Mouse (Mus musculus): Measurements from ENCODE around the gene Hip1.

DNA sequence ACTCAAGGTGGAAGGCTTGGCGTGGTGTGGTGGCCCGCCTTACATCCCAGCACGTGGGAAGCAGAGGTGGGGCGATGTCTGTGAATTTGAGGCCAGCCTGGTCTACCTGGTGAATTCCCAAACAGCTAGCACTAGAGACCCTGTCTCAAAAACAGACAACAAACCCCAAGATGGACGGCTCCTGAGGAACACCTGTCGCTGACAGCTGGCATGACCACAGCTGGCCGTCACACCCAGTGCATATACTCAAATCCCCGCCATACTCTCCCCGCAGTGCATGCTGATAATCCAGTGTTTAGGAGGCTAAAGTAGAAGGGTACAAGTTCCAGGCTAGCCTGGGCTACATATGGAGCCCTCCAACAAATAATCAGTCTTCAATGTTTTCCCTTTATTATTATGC lies 88.4 kb downstream of the Hip1 start:
- no peak for TF ChIP-seq CTCF (IDR thresholded peaks at IDR 0.05; ENCODE audit: extremely low read depth, insufficient read length, insufficient replicate concordance, low read depth, low read length)
- no peak for TF ChIP-seq POLR2A (IDR thresholded peaks at IDR 0.05; ENCODE audit: low read depth, low read length)
